15 mouse cellular contexts compared by ENCODE assay signal in genomic region chr11:18729742-18730141, GRCm38 (mm10).
"Had no signal": no experiment of that assay in that cellular context is flagged by ENCODE, and none has a peak within 500 bp of the region (broad histone marks: within the 10 kb centered on the region; RNA-seq: fewer than 3 reads in every experiment).

No protein-coding gene starts in this region.

- H3K9ac ChIP-seq: neural tube, embryonic 12.5 days; neural tube, embryonic 13.5 days; neural tube, embryonic 15.5 days had no signal

- H3K36me3 ChIP-seq: neural tube, embryonic 12.5 days; neural tube, embryonic 13.5 days; neural tube, embryonic 15.5 days had no signal

- H3K4me1 ChIP-seq: neural tube, embryonic 12.5 days; neural tube, embryonic 13.5 days; neural tube, embryonic 15.5 days had no signal

- H3K4me2 ChIP-seq: neural tube, embryonic 12.5 days; neural tube, embryonic 13.5 days; neural tube, embryonic 15.5 days had no signal

- H3K4me3 ChIP-seq: neural tube, embryonic 12.5 days; neural tube, embryonic 13.5 days; neural tube, embryonic 15.5 days had no signal

- H3K27me3 ChIP-seq: neural tube, embryonic 12.5 days; neural tube, embryonic 13.5 days; neural tube, embryonic 15.5 days had no signal

- H3K27ac ChIP-seq: neural tube, embryonic 12.5 days; neural tube, embryonic 13.5 days; neural tube, embryonic 15.5 days had no signal

- DNase-seq: retina, postnatal 1 day; right cerebral cortex, adult 18-20 months; right cerebral cortex, postnatal 14 days; right cerebral cortex, postnatal 25 days; right cerebral cortex, postnatal 4 days; spleen, adult 18-20 months; thymus, adult 18-20 months; thymus, adult 2 months; thymus, postnatal 14 days; thymus, postnatal 25 days; thymus, postnatal 36 days; thymus, postnatal 4 days had no signal

- H3K9me3 ChIP-seq: neural tube, embryonic 12.5 days; neural tube, embryonic 13.5 days; neural tube, embryonic 15.5 days had no signal
